Mouse (Mus musculus) yolk sac, embryonic 10.5 days (tissue): ENCODE measurements around the gene Olfr1392.

Experiments used
- DNase-seq: peaks from one replicate; pipeline ENCODE4 v3.0.0-alpha.2; 2017; ENCODE audit warnings: low spot score

Olfr1392 gene

DNA sequence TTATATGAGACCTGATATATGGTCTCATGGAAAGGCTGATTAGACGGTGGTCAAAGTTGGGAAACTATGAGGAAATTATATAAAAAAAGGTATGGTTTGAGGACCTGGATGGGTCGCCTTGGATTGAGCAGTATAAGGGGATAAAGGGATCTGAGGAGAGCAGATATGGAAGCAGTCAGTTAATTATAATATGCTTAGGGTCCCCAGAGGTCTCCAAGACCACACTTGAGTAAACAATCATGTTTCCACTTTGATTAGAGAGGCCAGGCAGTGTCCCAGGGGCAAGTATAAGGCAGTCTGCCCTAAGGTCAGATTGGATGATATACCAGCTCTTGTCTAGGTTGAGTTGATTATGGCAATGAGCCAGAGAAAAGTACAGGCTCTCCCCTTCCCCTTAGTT, 37.4 kb downstream of the Olfr1392 start, which contains the start of gene Olfr1391:
Gene Olfr1391 (plus strand): TSS at position 301 of the 400 bp plus-strand sequence.
- no peak for DNase-seq

DNA sequence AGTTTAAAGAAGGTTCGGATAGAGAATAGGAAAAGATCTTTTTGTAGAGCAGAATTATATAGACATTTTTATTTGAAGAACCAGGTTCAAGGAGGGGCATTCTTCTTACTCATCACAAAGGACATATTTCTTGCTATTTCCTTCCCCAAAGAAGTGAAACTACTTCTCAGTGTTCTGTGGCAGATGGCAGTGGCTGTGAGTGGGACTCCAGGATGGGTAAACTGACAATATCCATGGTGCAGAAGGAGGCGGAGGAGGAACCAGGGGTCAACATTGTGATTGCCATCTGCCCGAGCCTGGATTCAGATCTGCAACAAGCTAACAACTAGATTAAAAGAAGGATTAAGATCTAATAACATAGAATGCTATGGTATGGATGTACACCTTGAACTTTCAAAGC, 41.6 kb downstream of the Olfr1392 start:
- no peak for DNase-seq

DNA sequence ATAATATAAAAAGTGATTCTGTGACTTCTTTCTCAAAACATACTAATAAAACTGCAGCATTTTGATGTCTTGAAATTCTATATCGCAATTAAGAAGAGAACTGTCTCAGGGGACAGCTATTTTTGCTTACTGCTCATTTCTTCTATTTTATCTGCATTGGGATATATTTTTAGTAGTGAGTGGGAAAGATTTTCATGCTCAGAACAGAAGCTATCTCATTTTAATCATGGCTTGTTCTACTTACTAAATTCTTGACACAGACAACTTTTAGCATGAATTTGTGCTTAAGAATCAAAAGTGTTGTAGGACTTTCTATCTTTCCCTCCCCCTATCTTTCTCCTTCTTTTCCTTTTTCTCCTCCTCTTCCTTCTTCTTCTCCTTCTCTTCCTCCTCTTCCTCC, 44.6 kb downstream of the Olfr1392 start:
- no peak for DNase-seq

DNA sequence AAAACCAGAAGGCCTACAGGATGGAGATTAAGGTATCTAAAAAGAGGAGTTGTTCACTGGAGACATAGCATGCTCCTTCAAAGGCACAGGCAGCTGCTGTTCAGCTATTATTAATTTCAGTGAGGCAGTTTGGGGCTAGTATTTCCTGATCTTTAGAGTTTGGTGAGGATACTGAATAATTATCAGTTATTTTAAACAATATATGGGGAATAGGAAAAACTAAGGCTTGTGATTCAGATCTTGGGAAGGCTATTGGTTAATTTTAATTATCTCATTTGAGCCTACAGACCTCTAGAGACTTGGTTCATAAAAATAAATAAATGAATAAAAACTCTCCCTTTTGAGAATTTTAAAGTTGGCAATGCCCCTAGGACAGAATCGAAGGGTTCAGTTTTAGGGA, 49.8 kb downstream of the Olfr1392 start, which contains the start of gene Olfr1390:
Gene Olfr1390 (plus strand): TSS at position 301 of the 400 bp plus-strand sequence.
- DNase-seq: no peak

DNA sequence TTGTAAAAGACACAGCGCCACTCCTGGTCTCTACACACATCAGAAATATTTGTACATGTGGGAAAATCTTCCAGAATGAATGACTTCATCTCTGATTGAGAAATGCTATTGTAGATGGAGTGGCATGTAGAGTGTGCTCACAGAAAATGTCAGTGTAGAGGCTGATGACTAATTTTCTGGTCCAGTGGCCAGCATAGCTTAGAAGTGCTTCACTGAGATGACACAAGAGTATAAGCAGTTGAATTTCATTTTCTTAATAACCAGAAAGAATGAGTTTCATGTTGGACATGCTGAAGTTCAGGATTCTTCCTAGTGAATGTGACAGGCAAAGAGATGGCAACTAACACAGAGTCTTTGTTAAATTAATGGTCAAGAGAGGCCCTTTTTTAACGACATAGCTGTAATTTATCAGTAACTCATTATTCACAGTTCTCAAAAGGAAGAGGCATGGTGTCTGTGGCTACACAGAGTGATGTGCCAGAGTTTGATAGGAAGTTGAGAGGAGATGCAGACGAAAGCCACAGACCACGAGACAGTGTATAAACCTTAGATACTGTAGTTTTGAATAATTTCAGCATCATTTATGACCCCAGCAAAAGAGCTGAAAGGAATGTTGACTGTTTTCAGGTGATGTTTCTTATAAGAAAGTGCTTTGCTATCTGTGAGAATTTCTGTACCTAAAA, 52.2 kb downstream of the Olfr1392 start:
- DNase-seq: no peak
